Mouse (Mus musculus): ENCODE results near the gene Samhd1.

GRCm38 (mm10) chr2:157176248-157176647 lies 41.2 kb upstream of the Samhd1 start:
- no peak for TF ChIP-seq POLR2A (IDR thresholded peaks at IDR 0.05; ENCODE audit: insufficient read depth, low read length)
- no peak for TF ChIP-seq CTCF (IDR thresholded peaks at IDR 0.05; ENCODE audit: low read depth, low read length)
- TF ChIP-seq EP300 (IDR thresholded peaks at IDR 0.05; ENCODE audit: insufficient read depth, low read depth, low read length): no peak
